Mouse (Mus musculus): ENCODE results near the gene Plxna4.

Plxna4 gene

GRCm38 (mm10) chr6:32348996-32349395 is 239.0 kb downstream of the Plxna4 start:
- DNase-seq (ENCODE audit: low read depth, low spot score), result no peak

DNA sequence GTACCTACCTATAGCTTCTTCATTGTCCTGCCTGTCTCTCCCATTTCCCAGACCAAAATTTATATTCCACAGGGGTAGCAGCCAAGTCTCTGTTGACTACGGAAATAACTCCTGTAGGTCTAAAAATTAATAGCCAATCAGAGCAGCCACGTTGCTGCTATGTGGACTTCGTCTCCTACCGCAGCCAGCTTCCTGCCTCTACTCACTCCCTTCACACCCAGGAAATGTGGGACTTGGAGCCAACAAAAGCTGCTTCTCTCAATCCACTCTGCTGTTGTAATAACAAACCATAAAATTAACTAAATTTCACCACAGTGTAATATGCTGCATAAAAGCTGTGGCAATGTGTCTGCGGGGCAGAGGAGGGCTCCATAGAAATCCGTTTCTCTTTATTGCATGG is 239.9 kb downstream of the Plxna4 start:
- peak; percentile 49 for DNase-seq (ENCODE audit: low read depth, low spot score)

GRCm38 (mm10) chr6:32346015-32346414 is 242.0 kb downstream of the Plxna4 start:
- DNase-seq (ENCODE audit: low read depth, low spot score), result peak; percentile 49

GRCm38 (mm10) chr6:32342727-32343126 is 245.3 kb downstream of the Plxna4 start:
- DNase-seq (ENCODE audit: low read depth, low spot score), result peak; percentile 37

DNA sequence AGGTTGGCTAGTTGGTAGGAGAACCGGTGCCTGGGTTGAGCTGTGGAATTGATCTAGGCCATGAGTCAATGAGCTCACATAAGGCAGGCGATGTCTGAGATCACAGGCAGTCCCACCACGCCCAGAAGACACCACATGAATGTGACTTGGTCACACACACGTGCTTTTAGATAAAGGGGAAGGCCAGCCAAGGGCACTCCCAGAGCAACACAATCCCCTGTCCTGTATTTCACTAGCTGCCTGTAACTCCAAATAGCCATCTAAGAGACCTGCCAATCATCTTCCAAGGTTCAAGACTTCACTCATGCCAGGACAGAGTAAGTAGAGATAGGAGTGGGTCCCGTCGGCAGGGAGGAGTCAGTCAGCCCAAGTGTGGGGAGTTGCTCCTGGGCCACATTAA is 245.7 kb downstream of the Plxna4 start:
- no peak for DNase-seq (ENCODE audit: low read depth, low spot score)

GRCm38 (mm10) chr6:32338416-32338943 is 249.5 kb downstream of the Plxna4 start:
- DNase-seq (ENCODE audit: low read depth, low spot score), result peak; percentile 40

GRCm38 (mm10) chr6:32331281-32331680 is 256.7 kb downstream of the Plxna4 start:
- no peak for DNase-seq (ENCODE audit: low read depth, low spot score)

- no peak for DNase-seq (ENCODE audit: low read depth, low spot score)
Observed at GRCm38 (mm10) chr6:32330034-32330795, 257.8 kb downstream of the Plxna4 start.

DNA sequence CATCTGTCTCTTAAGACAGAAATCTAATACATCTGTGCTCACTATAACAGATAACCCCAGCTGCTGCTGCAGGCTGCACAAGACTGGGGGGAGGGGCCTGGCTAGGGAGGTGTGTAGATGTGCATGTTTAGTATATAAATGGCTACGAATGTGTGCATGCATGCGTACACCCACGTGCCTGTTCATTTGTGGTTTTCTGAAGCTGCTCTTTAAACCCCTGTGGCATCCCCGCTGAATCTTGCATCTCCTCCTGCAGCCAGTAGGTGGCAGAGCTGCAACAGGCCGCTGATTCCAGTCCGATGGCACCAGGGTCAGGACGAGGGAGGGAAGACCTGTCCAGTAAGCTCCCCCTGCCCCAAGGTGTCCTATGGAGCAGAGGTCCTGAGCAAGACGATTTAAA is 260.0 kb downstream of the Plxna4 start:
- DNase-seq (ENCODE audit: low read depth, low spot score), result peak; percentile 82

- no peak for DNase-seq (ENCODE audit: low read depth, low spot score)
Observed at GRCm38 (mm10) chr6:32327173-32327572, 260.8 kb downstream of the Plxna4 start.

GRCm38 (mm10) chr6:32326406-32326805 is 261.6 kb downstream of the Plxna4 start:
- DNase-seq (ENCODE audit: low read depth, low spot score), result no peak

- no peak for DNase-seq (ENCODE audit: low read depth, low spot score)
Observed at GRCm38 (mm10) chr6:32325851-32326250, 262.1 kb downstream of the Plxna4 start.

DNA sequence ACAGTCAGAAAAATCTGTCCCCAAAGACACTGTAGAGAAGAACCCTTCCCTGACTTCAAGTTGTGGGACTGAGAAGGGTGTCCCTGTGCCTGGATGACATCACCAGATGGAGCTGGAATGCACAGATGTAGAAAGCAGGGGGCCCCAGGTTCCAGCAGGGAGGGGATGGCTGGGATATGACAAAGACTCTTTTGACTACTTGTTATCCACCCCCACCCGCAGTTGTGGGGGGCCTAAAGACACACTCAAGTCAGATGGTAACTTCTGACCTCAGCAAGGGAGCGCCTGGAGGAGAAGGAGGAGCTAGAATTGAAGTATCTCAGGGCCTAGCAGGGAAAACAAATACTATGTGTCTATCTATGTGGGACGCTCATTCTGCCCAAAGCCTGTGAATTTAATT is 266.8 kb downstream of the Plxna4 start:
- DNase-seq (ENCODE audit: low read depth, low spot score), result no peak

DNA sequence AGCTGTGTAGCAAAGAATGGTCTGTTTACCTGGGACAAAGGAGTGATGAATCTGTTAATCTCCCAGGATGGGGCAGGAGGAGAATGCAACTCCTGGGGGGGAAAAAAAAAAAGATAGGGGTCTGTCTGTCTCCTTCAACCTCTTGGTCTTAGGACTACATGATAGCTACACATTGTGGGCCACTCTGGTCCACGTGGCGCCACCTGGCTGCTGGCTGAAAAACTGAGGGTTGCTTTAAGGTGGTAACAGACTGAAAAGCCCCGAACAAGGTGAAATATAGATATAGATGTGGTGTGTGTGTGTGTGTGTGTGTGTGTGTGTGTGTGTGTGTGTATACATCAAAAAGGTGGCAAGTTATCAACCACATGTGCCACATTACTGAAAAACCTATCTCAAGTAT is 267.7 kb downstream of the Plxna4 start:
- peak; percentile 40 for DNase-seq (ENCODE audit: low read depth, low spot score)

DNA sequence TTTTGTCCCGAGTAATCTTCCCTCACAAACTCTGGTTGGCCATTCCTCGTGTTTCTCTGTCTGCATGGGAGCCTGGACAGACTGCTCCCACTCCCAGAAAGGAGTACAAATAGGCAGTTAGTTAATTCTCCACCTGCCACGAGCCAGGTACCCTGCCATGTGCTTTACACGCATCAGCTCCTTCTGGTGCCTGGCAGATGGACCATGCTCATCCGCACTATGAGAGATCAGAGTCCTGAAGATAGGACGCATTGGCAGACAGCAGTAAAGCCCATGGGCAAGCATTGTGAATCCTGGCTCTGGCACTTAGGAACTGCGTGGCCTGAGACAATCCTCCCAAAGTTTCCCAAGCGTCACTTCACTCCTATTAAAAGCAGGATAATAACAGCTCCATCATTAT is 270.5 kb downstream of the Plxna4 start:
- peak; percentile 82 for DNase-seq (ENCODE audit: low read depth, low spot score)

- DNase-seq (ENCODE audit: low read depth, low spot score), result peak; percentile 49
Observed at GRCm38 (mm10) chr6:32315011-32315450, 273.0 kb downstream of the Plxna4 start.

GRCm38 (mm10) chr6:32309147-32309546 is 278.8 kb downstream of the Plxna4 start:
- DNase-seq (ENCODE audit: low read depth, low spot score), result peak; percentile 37

DNA sequence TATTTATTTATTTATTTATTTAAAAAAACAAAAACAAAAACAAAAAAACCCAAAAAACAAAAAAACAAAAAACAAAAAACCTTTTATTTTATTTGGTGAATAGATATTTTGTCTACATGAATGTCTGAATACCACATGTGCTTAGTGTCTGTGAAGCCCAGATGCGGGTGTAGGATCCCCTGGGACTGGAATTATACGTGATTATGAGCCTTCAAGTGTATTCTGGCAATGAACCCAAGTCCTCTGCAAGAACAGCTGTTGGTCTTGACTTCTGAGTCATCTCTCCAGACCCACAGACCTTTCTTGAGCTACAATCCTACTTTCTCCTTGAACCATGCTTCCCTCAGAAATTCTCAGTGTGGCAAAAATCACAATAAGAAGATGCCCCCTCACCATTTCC is 287.4 kb downstream of the Plxna4 start:
- DNase-seq (ENCODE audit: low read depth, low spot score), result peak; percentile 18

DNA sequence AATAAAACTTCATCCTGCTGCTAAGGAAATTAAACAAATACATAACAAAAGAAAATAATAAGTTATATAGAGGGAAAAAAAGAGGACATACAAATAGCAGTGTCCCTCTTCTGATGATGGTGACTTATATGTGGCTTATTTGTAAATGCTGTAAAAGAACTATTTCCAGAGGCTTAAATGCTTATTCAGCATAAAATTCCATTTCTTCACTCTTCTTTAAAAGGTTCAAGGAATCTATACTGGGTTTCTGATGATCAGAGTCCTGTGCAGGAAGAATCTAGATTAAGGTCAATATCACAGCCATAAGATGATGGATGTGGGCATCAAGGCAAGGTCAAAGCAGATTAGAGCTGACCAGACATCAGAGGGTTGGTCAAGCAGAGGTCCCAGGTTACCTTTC is 306.5 kb downstream of the Plxna4 start:
- DNase-seq (ENCODE audit: low read depth, low spot score), result no peak

GRCm38 (mm10) chr6:32280728-32281127 is 307.3 kb downstream of the Plxna4 start:
- DNase-seq (ENCODE audit: low read depth, low spot score), result no peak

DNA sequence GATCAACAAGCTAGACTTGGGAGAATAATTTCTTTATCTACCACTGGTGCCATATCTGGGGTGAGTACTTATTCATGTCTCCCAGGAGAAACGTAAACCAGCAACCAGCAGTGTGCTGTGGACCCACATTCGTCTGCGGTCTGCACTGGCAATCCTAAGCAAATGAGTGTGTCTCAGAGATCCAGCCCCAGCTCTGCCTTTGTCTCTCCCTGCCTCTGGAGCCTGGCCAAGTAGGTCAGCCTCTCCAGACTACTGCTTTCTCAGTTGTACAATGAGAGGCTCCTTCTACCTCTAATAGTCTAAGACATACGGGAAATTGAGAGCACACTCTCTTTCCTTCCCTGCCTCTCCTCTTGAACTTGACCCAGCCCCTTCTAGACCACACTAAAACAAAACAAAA is 316.5 kb downstream of the Plxna4 start:
- DNase-seq (ENCODE audit: low read depth, low spot score), result peak; percentile 78

- no peak for DNase-seq (ENCODE audit: low read depth, low spot score)
Observed at GRCm38 (mm10) chr6:32266085-32266484, 321.9 kb downstream of the Plxna4 start.

- peak; percentile 70 for DNase-seq (ENCODE audit: low read depth, low spot score)
Observed at GRCm38 (mm10) chr6:32261339-32261738, 326.7 kb downstream of the Plxna4 start.

All from brain, adult 2 months (tissue).